Mouse (Mus musculus): Measurements from ENCODE around the gene Traf5. TPM values are rescaled to one million over a fixed set of nuclear protein-coding genes. Genes with fewer than 3 reads are reported as not detected.

Gene Traf5
- polyA plus RNA-seq, 1 experiment: 3.2 TPM

DNA sequence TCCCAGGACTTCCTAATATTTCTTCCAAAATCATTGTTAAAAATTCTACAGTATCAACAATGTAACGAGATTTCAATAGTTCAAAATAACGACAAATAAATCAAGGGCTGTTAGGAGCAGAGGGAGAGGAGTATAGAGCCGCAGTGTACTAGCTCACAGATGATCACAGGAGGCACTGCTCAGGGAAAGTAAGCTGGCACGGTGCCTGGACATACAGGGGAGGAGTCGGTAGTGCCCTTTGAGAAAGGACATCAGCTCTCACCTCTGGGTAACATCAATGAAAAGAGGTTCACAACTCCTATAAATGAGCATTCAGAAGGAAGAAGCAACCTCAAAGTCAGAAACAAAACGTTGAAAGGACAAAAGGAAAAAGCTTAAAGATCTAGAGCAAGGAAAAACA is 16.8 kb upstream of the Traf5 start:
- TF ChIP-seq CTCF (IDR thresholded peaks at IDR 0.05; ENCODE audit: borderline replicate concordance, extremely low read depth, insufficient read depth, insufficient read length): no peak
- no peak for TF ChIP-seq POLR2A (IDR thresholded peaks at IDR 0.05; ENCODE audit: borderline replicate concordance, extremely low read depth, insufficient read depth, insufficient read length, poor library complexity, severe bottlenecking)
- DNase-seq (ENCODE audit: low read depth): peak; percentile 18

GRCm38 (mm10) chr1:192107352-192107751 is 15.0 kb upstream of the Traf5 start:
- TF ChIP-seq POLR2A (IDR thresholded peaks at IDR 0.05; ENCODE audit: borderline replicate concordance, extremely low read depth, insufficient read depth, insufficient read length, poor library complexity, severe bottlenecking) (no peak), CTCF (IDR thresholded peaks at IDR 0.05; ENCODE audit: borderline replicate concordance, extremely low read depth, insufficient read depth, insufficient read length) (peak; percentile 76; the same call in 1 of the 2 replicates)
- DNase-seq (ENCODE audit: low read depth): peak; percentile 53

DNA sequence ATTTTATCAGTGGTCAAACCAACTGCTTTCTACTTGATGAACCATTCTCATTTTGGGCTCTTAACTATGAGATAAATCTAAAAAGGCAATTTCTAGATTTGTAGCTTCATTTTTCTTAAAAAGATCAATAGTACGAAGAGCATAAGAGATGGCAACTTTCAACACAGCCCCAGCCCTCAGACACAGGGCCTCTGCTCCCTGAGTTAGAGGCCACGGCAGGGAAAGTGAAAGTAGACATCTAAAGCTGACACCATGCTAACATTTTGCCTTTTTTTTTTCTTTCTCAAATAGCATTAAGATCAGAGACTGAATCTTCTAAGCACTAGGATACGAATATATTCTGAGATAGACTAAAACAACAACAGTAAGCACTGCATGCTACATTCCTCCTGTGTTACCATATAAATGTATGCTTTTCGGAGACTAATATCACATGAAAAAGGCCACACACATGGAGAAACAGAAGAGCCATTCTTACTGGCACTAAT is 13.6 kb upstream of the Traf5 start:
- DNase-seq (ENCODE audit: low read depth): no peak
- TF ChIP-seq CTCF (IDR thresholded peaks at IDR 0.05; ENCODE audit: borderline replicate concordance, extremely low read depth, insufficient read depth, insufficient read length): no peak
- TF ChIP-seq POLR2A (IDR thresholded peaks at IDR 0.05; ENCODE audit: borderline replicate concordance, extremely low read depth, insufficient read depth, insufficient read length, poor library complexity, severe bottlenecking): no peak

- TF ChIP-seq CTCF (IDR thresholded peaks at IDR 0.05; ENCODE audit: borderline replicate concordance, extremely low read depth, insufficient read depth, insufficient read length): no peak
- no peak for DNase-seq (ENCODE audit: low read depth)
Observed at GRCm38 (mm10) chr1:192104021-192104420, 11.7 kb upstream of the Traf5 start.

DNA sequence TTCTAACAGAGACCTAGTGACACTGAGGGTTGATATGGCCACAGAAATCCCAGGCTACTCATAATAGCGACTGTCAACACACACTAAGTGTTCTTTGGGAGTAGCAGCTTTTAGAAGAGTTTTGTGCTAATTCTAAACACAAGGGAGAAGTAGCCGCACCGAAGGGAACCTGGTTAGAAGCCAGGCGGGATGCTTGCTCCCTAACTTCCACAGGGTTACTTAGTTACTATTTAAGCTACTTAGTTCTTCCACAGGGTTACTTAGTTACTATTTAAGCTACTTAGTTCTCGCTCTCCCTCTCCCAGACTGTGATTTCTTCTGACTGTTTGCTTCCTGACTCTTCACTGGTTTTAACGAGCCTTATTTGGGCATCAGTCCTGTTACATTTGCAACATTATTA is 10.8 kb upstream of the Traf5 start:
- no peak for DNase-seq (ENCODE audit: low read depth)
- TF ChIP-seq CTCF (IDR thresholded peaks at IDR 0.05; ENCODE audit: borderline replicate concordance, extremely low read depth, insufficient read depth, insufficient read length) (no peak), POLR2A (IDR thresholded peaks at IDR 0.05; ENCODE audit: borderline replicate concordance, extremely low read depth, insufficient read depth, insufficient read length, poor library complexity, severe bottlenecking) (no peak)

GRCm38 (mm10) chr1:192101359-192101758 is 9.0 kb upstream of the Traf5 start:
- no peak for DNase-seq (ENCODE audit: low read depth)
- TF ChIP-seq CTCF (IDR thresholded peaks at IDR 0.05; ENCODE audit: borderline replicate concordance, extremely low read depth, insufficient read depth, insufficient read length) (no peak), POLR2A (IDR thresholded peaks at IDR 0.05; ENCODE audit: borderline replicate concordance, extremely low read depth, insufficient read depth, insufficient read length, poor library complexity, severe bottlenecking) (no peak)

GRCm38 (mm10) chr1:192100742-192101141 is 8.4 kb upstream of the Traf5 start:
- TF ChIP-seq CTCF (IDR thresholded peaks at IDR 0.05; ENCODE audit: borderline replicate concordance, extremely low read depth, insufficient read depth, insufficient read length) (no peak), POLR2A (IDR thresholded peaks at IDR 0.05; ENCODE audit: borderline replicate concordance, extremely low read depth, insufficient read depth, insufficient read length, poor library complexity, severe bottlenecking) (no peak)
- DNase-seq (ENCODE audit: low read depth): no peak

GRCm38 (mm10) chr1:192095626-192096025 is 3.3 kb upstream of the Traf5 start:
- no peak for TF ChIP-seq POLR2A (IDR thresholded peaks at IDR 0.05; ENCODE audit: borderline replicate concordance, extremely low read depth, insufficient read depth, insufficient read length, poor library complexity, severe bottlenecking)
- TF ChIP-seq CTCF (IDR thresholded peaks at IDR 0.05; ENCODE audit: borderline replicate concordance, extremely low read depth, insufficient read depth, insufficient read length): no peak
- DNase-seq (ENCODE audit: low read depth): no peak

GRCm38 (mm10) chr1:192094451-192095170 is 2.3 kb upstream of the Traf5 start:
- DNase-seq (ENCODE audit: low read depth): peak; percentile 68
- no peak for TF ChIP-seq POLR2A (IDR thresholded peaks at IDR 0.05; ENCODE audit: borderline replicate concordance, extremely low read depth, insufficient read depth, insufficient read length, poor library complexity, severe bottlenecking)
- TF ChIP-seq CTCF (IDR thresholded peaks at IDR 0.05; ENCODE audit: borderline replicate concordance, extremely low read depth, insufficient read depth, insufficient read length): peak; percentile 61; the same call in 1 of the 2 replicates

DNA sequence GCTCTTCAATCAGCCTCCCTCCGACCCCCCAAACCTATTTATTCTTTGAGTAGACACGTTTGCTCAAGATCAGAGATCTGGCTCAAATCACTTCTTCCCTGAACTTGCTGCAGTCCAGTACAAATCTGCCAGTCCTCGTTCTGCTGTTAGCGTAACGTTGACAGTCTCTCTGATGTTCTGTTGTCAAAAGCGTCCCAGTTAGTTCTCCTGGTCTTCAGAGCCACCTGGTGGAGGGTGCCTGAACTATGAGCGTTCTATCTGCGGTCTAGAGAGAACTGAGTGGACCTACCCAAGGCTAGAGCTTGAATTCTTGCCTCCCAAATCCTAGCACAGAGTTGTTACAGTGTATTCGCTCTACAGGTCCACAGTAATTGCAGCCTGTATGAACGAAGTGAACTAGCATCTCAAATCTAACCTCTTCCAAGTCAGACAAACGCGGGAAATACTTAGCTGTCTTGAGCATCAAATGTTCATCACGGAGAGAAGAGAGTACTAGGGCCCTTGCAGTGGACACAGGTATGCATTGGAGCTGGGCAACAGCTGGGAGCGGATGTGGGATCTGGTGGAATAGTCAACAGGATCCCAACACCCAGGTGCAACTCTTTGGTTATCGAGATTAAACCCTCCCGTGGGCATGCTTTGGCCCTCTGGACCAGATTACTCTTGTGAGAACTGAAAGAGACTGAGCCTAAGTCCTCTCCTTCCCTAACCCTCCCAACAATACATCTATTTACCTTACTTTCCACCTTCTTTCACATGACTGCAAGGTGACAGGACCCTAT is 711 bp upstream of the Traf5 start:
- DNase-seq (ENCODE audit: low read depth): peak; percentile 91
- TF ChIP-seq POLR2A (IDR thresholded peaks at IDR 0.05; ENCODE audit: borderline replicate concordance, extremely low read depth, insufficient read depth, insufficient read length, poor library complexity, severe bottlenecking) (no peak), CTCF (IDR thresholded peaks at IDR 0.05; ENCODE audit: borderline replicate concordance, extremely low read depth, insufficient read depth, insufficient read length) (peak; percentile 87)

DNA sequence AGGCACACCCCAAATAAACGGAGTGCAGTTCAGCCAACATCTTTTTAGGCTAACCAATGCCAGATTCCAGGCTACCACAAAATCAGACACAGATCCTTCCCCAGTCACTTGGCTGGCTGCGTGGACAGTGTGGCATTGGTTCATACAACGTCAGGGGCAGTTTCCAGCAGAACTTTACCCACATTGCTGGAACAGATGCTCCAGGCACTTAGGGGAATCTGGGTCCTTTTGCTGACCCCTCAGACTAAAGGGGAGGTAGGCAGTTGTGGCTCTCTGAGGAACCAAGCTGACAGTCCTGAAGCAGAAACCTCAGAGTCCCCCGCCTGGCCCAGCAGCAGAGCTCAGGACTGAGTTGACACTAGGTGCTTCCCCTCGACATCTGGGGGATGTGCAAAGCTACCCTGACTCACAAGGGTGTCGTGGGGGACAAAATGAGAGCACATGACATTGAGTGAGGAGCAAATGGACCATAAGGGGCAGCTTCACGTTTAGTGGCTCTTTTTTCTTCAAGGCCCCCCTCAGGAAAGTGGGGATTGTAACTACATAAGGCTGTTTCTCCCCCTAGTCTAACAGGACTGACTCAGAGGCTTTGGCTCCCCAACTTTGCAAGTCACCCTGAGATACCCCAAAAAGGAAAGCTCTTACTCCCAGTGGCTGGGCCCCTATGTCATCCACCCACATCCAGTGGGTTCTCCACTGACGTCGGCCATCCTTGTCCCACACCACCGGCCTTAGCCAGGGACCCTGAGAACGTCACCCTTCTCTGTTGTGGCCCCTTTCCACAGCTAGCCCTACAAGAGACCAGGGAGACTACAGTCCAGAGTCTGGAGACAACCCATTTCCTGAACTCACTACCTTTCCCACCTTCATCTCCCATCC is 1.4 kb downstream of the Traf5 start:
- DNase-seq (ENCODE audit: low read depth): no peak
- TF ChIP-seq POLR2A (IDR thresholded peaks at IDR 0.05; ENCODE audit: borderline replicate concordance, extremely low read depth, insufficient read depth, insufficient read length, poor library complexity, severe bottlenecking) (no peak), CTCF (IDR thresholded peaks at IDR 0.05; ENCODE audit: borderline replicate concordance, extremely low read depth, insufficient read depth, insufficient read length) (no peak)

Measured in brain, embryonic 14.5 days (tissue).